Mouse (Mus musculus) testis, adult 2 months (tissue): ENCODE measurements around the gene Gm20388. TPM values are rescaled to one million over a fixed set of nuclear protein-coding genes. Genes with fewer than 3 reads are reported as not detected.

Source experiments
- H3K27ac ChIP-seq: fragments of 200-500 bp; 2 replicates; pipeline ENCODE4 v1.5.1; 2012; ENCODE audit warnings: low read depth, low read length; ENCODE audit not compliant: control insufficient read depth, insufficient read depth
- H3K27me3 ChIP-seq: fragments of 200-500 bp; 2 replicates; pipeline ENCODE4 v1.6.1; 2012; ENCODE audit warnings: mild to moderate bottlenecking, low read length, moderate library complexity; ENCODE audit not compliant: control insufficient read depth, insufficient read depth
- H3K36me3 ChIP-seq: fragments of 200-500 bp; 2 replicates; pipeline ENCODE4 v1.6.1; 2012; ENCODE audit warnings: mild to moderate bottlenecking, low read length; ENCODE audit not compliant: control insufficient read depth, insufficient read depth
- H3K4me1 ChIP-seq: fragments of 200-500 bp; 2 replicates; pipeline ENCODE4 v1.6.1; 2012; ENCODE audit warnings: low read length; ENCODE audit not compliant: control insufficient read depth, insufficient read depth
- H3K4me3 ChIP-seq: fragments of 200-500 bp; 2 replicates; pipeline ENCODE4 v1.5.1; 2012; ENCODE audit warnings: low read depth, mild to moderate bottlenecking, low read length, moderate library complexity, mixed read lengths; ENCODE audit not compliant: control insufficient read depth
- CTCF ChIP-seq: fragments of 200-500 bp; IDR thresholded peaks from 2 replicates; pipeline ENCODE4 v1.5.1; 2012; ENCODE audit warnings: low read depth, mild to moderate bottlenecking, inconsistent platforms, low read length, moderate library complexity; ENCODE audit not compliant: control insufficient read depth, insufficient read depth, insufficient replicate concordance
- POLR2A ChIP-seq: fragments of 200-500 bp; IDR thresholded peaks from 2 replicates; pipeline ENCODE4 v1.6.1; 2012; ENCODE audit warnings: low read depth, mild to moderate bottlenecking, inconsistent platforms, low read length, moderate library complexity; ENCODE audit not compliant: control insufficient read depth
- polyA plus RNA-seq: library from polyadenylated mRNA; depleted of rRNA; stranded (reverse); fragments of >200 nt; gene quantifications from 2 replicates; pipeline ENCODE4 v1.2.3, GENCODE M21; 2012

Gm20388 gene
- polyA plus RNA-seq, 1 experiment = 5.6 TPM

- no peak overlapping the region for H3K27ac ChIP-seq
- TF ChIP-seq POLR2A (no peak), CTCF (no peak)
- H3K27me3 ChIP-seq = no peaks in the 10 kb centered on the region
- H3K36me3 ChIP-seq = no peaks in the 10 kb centered on the region
- H3K4me3 ChIP-seq = no peak overlapping the region
- H3K4me1 ChIP-seq = no peaks in the 10 kb centered on the region; the same call in 1 of the 2 replicates
Measured at GRCm38 (mm10) chr8:124277951-124278910, 4367.6 kb downstream of the Gm20388 start.

DNA sequence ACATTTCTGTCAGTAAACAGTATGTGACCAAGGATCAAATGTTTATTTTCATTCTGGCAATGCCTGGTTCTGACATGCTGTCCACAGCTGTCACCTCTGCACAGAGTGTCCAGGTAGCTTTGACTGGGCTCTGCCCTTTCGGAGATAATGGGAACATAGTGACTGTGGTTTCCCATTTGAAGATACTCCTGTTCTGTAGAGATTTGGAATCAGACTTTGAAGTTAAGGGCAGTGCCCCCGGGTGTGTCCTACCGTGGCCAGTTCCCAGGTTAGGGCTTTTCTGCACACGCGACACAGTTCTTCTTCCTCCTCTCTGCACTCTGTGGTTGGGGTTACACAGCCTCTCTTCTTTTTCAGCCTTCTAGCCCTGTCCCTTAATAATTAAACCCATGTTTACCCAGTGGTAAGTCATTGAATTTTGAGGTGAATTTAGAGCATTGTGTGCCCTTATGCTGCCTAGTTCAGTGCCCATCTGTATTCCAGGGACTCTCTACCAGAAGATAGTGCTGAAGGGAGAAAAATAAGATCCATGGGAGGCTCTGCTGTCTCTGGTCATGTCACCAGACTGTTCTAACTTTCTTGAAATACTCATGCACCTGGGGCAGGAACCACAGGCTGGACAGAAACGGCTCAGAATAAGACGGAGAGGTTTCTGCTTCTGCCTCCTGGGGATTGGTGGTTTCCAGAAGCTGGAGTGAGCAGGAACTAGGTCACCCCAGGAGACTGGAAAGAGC, 4368.5 kb downstream of the Gm20388 start:
- no peaks in the 10 kb centered on the region; the same call in 1 of the 2 replicates for H3K4me1 ChIP-seq
- no peaks in the 10 kb centered on the region for H3K36me3 ChIP-seq
- no peaks in the 10 kb centered on the region for H3K27me3 ChIP-seq
- TF ChIP-seq CTCF (no peak), POLR2A (no peak)
- H3K4me3 ChIP-seq = no peak overlapping the region
- H3K27ac ChIP-seq = no peak overlapping the region

GRCm38 (mm10) chr8:124279690-124279985, 4369.0 kb downstream of the Gm20388 start:
- Histone ChIP-seq H3K36me3 (no peaks in the 10 kb centered on the region), H3K4me3 (no peak overlapping the region), H3K4me1 (no peaks in the 10 kb centered on the region; the same call in 1 of the 2 replicates), H3K27ac (no peak overlapping the region), H3K27me3 (no peaks in the 10 kb centered on the region)
- TF ChIP-seq CTCF = no peak
- no peak for TF ChIP-seq POLR2A

DNA sequence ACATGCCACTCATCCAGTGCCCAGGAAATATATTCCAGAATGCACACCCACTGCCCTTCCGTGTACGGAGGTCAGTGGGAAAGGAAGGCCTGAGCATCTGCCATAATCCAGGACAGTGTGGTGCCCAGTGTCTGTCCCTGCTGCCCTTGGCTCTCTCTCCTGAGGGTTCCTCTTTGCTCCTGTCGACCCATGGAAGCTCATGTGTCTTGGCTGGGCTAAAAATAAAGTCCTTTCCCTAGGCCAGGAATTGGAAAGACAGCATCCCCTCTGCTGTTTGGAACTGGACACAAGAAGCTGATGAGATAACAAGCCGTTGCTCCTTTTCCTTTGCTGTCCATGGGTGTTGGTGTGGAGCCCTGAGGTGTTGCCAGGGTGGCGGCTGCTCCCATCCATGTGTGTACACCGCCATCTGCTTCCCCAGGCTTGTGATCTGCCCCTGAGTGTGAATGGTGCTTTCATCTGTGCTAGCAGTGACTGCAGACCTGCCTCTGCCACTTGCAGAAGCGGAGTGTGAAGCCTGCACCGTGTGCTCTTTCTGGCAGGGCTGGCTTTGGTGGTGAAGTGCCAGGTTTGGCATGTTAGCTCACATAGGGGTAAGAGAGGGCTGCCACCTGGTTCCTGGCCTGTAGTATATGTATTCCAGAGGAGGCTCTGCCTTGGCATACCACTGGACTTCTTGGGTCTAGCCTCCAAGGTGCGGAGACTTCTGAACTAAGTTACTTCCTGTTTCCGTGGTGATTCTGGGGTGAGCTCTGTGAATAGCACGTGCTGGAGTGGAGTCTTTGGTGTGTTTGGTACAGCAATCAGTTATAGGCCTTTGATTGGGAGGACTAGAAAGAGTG, 4371.3 kb downstream of the Gm20388 start:
- TF ChIP-seq POLR2A = no peak
- TF ChIP-seq CTCF = no peak
- no peaks in the 10 kb centered on the region; the same call in 1 of the 2 replicates for H3K4me1 ChIP-seq
- H3K27ac ChIP-seq = no peak overlapping the region

GRCm38 (mm10) chr8:124282878-124283630, 4372.4 kb downstream of the Gm20388 start:
- H3K4me1 ChIP-seq = no peaks in the 10 kb centered on the region; the same call in 1 of the 2 replicates
- H3K27me3 ChIP-seq = no peaks in the 10 kb centered on the region
- H3K27ac ChIP-seq = no peak overlapping the region
- TF ChIP-seq CTCF (no peak), POLR2A (no peak)
- H3K4me3 ChIP-seq = no peak overlapping the region
- H3K36me3 ChIP-seq = no peaks in the 10 kb centered on the region

More for the DNA sequence above, 4371.3 kb downstream of the Gm20388 start:
- Histone ChIP-seq H3K36me3 (no peaks in the 10 kb centered on the region), H3K4me3 (no peak overlapping the region), H3K27me3 (no peaks in the 10 kb centered on the region)

DNA sequence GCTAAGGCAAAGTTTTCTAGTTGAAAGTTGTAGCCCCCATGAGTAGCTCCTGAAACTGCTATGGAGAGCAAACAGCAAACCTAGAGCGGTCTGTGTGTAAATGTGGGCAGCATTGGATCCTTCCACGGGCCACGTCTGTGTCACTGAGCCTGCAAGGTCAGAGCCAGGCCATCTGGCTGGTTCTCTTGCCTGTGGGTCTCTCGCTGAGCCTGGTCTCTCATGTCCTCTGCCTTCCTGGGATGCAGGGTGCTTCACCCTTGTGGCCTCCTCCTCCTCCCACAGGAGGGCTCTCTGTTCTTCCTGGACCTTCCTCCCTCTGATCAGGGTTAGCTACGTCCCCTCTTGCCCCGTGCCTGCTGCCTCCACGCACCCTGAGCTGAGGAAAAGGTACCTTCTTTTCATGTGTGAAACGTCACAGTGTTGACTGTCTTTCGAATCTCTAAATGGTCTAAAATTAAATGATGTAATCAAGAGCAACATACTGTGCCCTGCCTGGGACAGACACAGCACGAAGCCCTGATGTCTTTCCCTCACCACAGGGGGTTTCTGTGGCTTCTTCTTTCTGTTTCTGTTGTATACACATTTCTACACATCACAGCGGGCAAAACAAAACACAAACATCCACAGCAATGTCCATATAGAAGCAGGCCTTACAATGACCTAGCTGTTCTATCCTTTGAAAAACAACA, 4373.1 kb downstream of the Gm20388 start:
- Histone ChIP-seq H3K4me3 (no peak overlapping the region), H3K4me1 (no peaks in the 10 kb centered on the region; the same call in 1 of the 2 replicates), H3K36me3 (no peaks in the 10 kb centered on the region), H3K27me3 (no peaks in the 10 kb centered on the region), H3K27ac (no peak overlapping the region)
- TF ChIP-seq POLR2A (no peak), CTCF (no peak)
